Mouse (Mus musculus): ENCODE results near the gene Eml4. TPM values are rescaled to one million over a fixed set of nuclear protein-coding genes. Genes with fewer than 3 reads are reported as not detected.
A peak's percentile ranks its signal among the peaks of the same experiment; 100 is the strongest.

The Eml4 gene
- polyA plus RNA-seq, 1 experiment from 2014 or later, result 34.4 TPM

- Histone ChIP-seq H3K9me3 (ENCODE audit: low read length) (no peaks in the 10 kb centered on the region), H3K4me3 (ENCODE audit: low read length) (no peak overlapping the region), H3K36me3 (ENCODE audit: insufficient read depth, low read length) (no peaks in the 10 kb centered on the region), H3K4me2 (replicated peaks; ENCODE audit: low read depth, low read length) (no peak overlapping the region), H3K27ac (ENCODE audit: low read length) (no peak overlapping the region), H3K9ac (replicated peaks; ENCODE audit: low read length) (no peak overlapping the region), H3K4me1 (ENCODE audit: insufficient read depth, low read length) (peaks cover 26% of the 10 kb centered on the region), H3K27me3 (ENCODE audit: insufficient read depth, low read length) (no peaks in the 10 kb centered on the region)
- 46% methylated on average over 8 of the region's 8 CpGs for WGBS
- no peak for ATAC-seq (ENCODE audit: low FRiP score, low TSS enrichment)
Observed at GRCm38 (mm10) chr17:83313046-83313689, 37.6 kb upstream of the Eml4 start.

GRCm38 (mm10) chr17:83315476-83315875, 35.3 kb upstream of the Eml4 start:
- no peaks in the 10 kb centered on the region for H3K36me3 ChIP-seq (ENCODE audit: insufficient read depth, low read length)
- 32% methylated on average over 4 of the region's 4 CpGs for WGBS
- H3K4me1 ChIP-seq (ENCODE audit: insufficient read depth, low read length), result peaks cover 26% of the 10 kb centered on the region
- peak overlapping the region; percentile 56 for H3K27ac ChIP-seq (ENCODE audit: low read length)
- H3K9me3 ChIP-seq (ENCODE audit: low read length), result peaks cover 7% of the 10 kb centered on the region; the same call in 1 of the 2 replicates
- ATAC-seq (ENCODE audit: low FRiP score, low TSS enrichment), result no peak
- H3K9ac ChIP-seq (replicated peaks; ENCODE audit: low read length), result no peak overlapping the region
- H3K4me2 ChIP-seq (replicated peaks; ENCODE audit: low read depth, low read length), result no peak overlapping the region
- H3K4me3 ChIP-seq (ENCODE audit: low read length), result no peak overlapping the region
- H3K27me3 ChIP-seq (ENCODE audit: insufficient read depth, low read length), result no peaks in the 10 kb centered on the region

GRCm38 (mm10) chr17:83322621-83323335, 28.0 kb upstream of the Eml4 start:
- H3K36me3 ChIP-seq (ENCODE audit: insufficient read depth, low read length), result no peaks in the 10 kb centered on the region
- peak overlapping the region; percentile 89 for H3K27ac ChIP-seq (ENCODE audit: low read length)
- no peaks in the 10 kb centered on the region for H3K27me3 ChIP-seq (ENCODE audit: insufficient read depth, low read length)
- H3K4me1 ChIP-seq (ENCODE audit: insufficient read depth, low read length), result peaks cover 25% of the 10 kb centered on the region
- WGBS, result 8% methylated on average over 25 of the region's 25 CpGs
- peak overlapping the region; percentile 55 for H3K9ac ChIP-seq (replicated peaks; ENCODE audit: low read length)
- H3K4me2 ChIP-seq (replicated peaks; ENCODE audit: low read depth, low read length), result peak overlapping the region; percentile 53
- peaks cover 7% of the 10 kb centered on the region; the same call in 1 of the 2 replicates for H3K9me3 ChIP-seq (ENCODE audit: low read length)
- H3K4me3 ChIP-seq (ENCODE audit: low read length), result peak overlapping the region; percentile 35
- ATAC-seq (ENCODE audit: low FRiP score, low TSS enrichment), result peak; percentile 82

- WGBS, result 24% methylated on average over 19 of the region's 19 CpGs
- H3K36me3 ChIP-seq (ENCODE audit: insufficient read depth, low read length), result no peaks in the 10 kb centered on the region
- H3K4me3 ChIP-seq (ENCODE audit: low read length), result no peak overlapping the region
- ATAC-seq (ENCODE audit: low FRiP score, low TSS enrichment), result peak; percentile 44
- H3K27me3 ChIP-seq (ENCODE audit: insufficient read depth, low read length), result no peaks in the 10 kb centered on the region
- H3K4me1 ChIP-seq (ENCODE audit: insufficient read depth, low read length), result peaks cover 25% of the 10 kb centered on the region
- H3K9ac ChIP-seq (replicated peaks; ENCODE audit: low read length), result peak overlapping the region; percentile 48; the same call in 1 of the 2 replicates
- peaks cover 7% of the 10 kb centered on the region; the same call in 1 of the 2 replicates for H3K9me3 ChIP-seq (ENCODE audit: low read length)
- H3K4me2 ChIP-seq (replicated peaks; ENCODE audit: low read depth, low read length), result peak overlapping the region; percentile 53; the same call in 1 of the 2 replicates
- peak overlapping the region; percentile 89 for H3K27ac ChIP-seq (ENCODE audit: low read length)
Observed at GRCm38 (mm10) chr17:83323410-83324268, 27.1 kb upstream of the Eml4 start.

GRCm38 (mm10) chr17:83324269-83324616, 26.5 kb upstream of the Eml4 start:
- no peak overlapping the region for H3K4me2 ChIP-seq (replicated peaks; ENCODE audit: low read depth, low read length)

GRCm38 (mm10) chr17:83335183-83335584, 15.5 kb upstream of the Eml4 start:
- peak overlapping the region; percentile 5; the same call in 1 of the 2 replicates for H3K4me2 ChIP-seq (replicated peaks; ENCODE audit: low read depth, low read length)
- no peaks in the 10 kb centered on the region for H3K9me3 ChIP-seq (ENCODE audit: low read length)
- H3K27me3 ChIP-seq (ENCODE audit: insufficient read depth, low read length), result no peaks in the 10 kb centered on the region
- 0 out of 2 replicates have a peak overlapping the region, but pooled peaks have one; percentile 2 for H3K4me3 ChIP-seq (ENCODE audit: low read length)
- 39% methylated on average over 13 of the region's 13 CpGs for WGBS
- H3K27ac ChIP-seq (ENCODE audit: low read length), result no peak overlapping the region
- peaks cover 8% of the 10 kb centered on the region; the same call in 1 of the 2 replicates for H3K4me1 ChIP-seq (ENCODE audit: insufficient read depth, low read length)
- no peak for ATAC-seq (ENCODE audit: low FRiP score, low TSS enrichment)
- H3K9ac ChIP-seq (replicated peaks; ENCODE audit: low read length), result no peak overlapping the region
- H3K36me3 ChIP-seq (ENCODE audit: insufficient read depth, low read length), result no peaks in the 10 kb centered on the region

More at GRCm38 (mm10) chr17:83324269-83324616, 26.5 kb upstream of the Eml4 start:
- H3K27me3 ChIP-seq (ENCODE audit: insufficient read depth, low read length), result no peaks in the 10 kb centered on the region
- ATAC-seq (ENCODE audit: low FRiP score, low TSS enrichment), result no peak
- peaks cover 4% of the 10 kb centered on the region; the same call in 1 of the 2 replicates for H3K9me3 ChIP-seq (ENCODE audit: low read length)
- no peak overlapping the region for H3K9ac ChIP-seq (replicated peaks; ENCODE audit: low read length)
- H3K4me1 ChIP-seq (ENCODE audit: insufficient read depth, low read length), result peaks cover 27% of the 10 kb centered on the region
- 65% methylated on average over 11 of the region's 11 CpGs for WGBS
- no peak overlapping the region for H3K4me3 ChIP-seq (ENCODE audit: low read length)
- no peaks in the 10 kb centered on the region for H3K36me3 ChIP-seq (ENCODE audit: insufficient read depth, low read length)
- peak overlapping the region; percentile 89; the same call in 1 of the 2 replicates for H3K27ac ChIP-seq (ENCODE audit: low read length)

- 68% methylated on average over 13 of the region's 13 CpGs for WGBS
- ATAC-seq (ENCODE audit: low FRiP score, low TSS enrichment), result no peak
- Histone ChIP-seq H3K4me1 (ENCODE audit: insufficient read depth, low read length) (peaks cover 4% of the 10 kb centered on the region; the same call in 1 of the 2 replicates), H3K4me2 (replicated peaks; ENCODE audit: low read depth, low read length) (no peak overlapping the region), H3K27ac (ENCODE audit: low read length) (no peak overlapping the region), H3K27me3 (ENCODE audit: insufficient read depth, low read length) (no peaks in the 10 kb centered on the region), H3K9ac (replicated peaks; ENCODE audit: low read length) (no peak overlapping the region), H3K9me3 (ENCODE audit: low read length) (no peaks in the 10 kb centered on the region), H3K36me3 (ENCODE audit: insufficient read depth, low read length) (no peaks in the 10 kb centered on the region), H3K4me3 (ENCODE audit: low read length) (no peak overlapping the region)
Observed at GRCm38 (mm10) chr17:83337051-83337898, 13.5 kb upstream of the Eml4 start.

- Histone ChIP-seq H3K9ac (replicated peaks; ENCODE audit: low read length) (no peak overlapping the region), H3K27ac (ENCODE audit: low read length) (no peak overlapping the region), H3K27me3 (ENCODE audit: insufficient read depth, low read length) (no peaks in the 10 kb centered on the region), H3K4me3 (ENCODE audit: low read length) (no peak overlapping the region), H3K36me3 (ENCODE audit: insufficient read depth, low read length) (no peaks in the 10 kb centered on the region), H3K4me1 (ENCODE audit: insufficient read depth, low read length) (peaks cover 6% of the 10 kb centered on the region), H3K4me2 (replicated peaks; ENCODE audit: low read depth, low read length) (no peak overlapping the region), H3K9me3 (ENCODE audit: low read length) (no peaks in the 10 kb centered on the region)
- ATAC-seq (ENCODE audit: low FRiP score, low TSS enrichment), result no peak
- WGBS, result 76% methylated on average over 13 of the region's 13 CpGs
Observed at GRCm38 (mm10) chr17:83339368-83340085, 11.2 kb upstream of the Eml4 start.
